Mouse (Mus musculus) bone marrow, adult 2 months (tissue): ENCODE data around the gene Nkain4.

Source experiments
- CTCF ChIP-seq: fragments of 200-500 bp; IDR thresholded peaks from 2 replicates; pipeline ENCODE4 v1.5.1; 2011; ENCODE audit warnings: low read length, control low read depth; ENCODE audit not compliant: control insufficient read depth, insufficient read depth
- POLR2A ChIP-seq: fragments of 200-500 bp; IDR thresholded peaks from 2 replicates; pipeline ENCODE4 v1.6.1; 2011; ENCODE audit warnings: low read depth, mild to moderate bottlenecking, control low read depth, low read length, borderline replicate concordance; ENCODE audit not compliant: control insufficient read depth

DNA sequence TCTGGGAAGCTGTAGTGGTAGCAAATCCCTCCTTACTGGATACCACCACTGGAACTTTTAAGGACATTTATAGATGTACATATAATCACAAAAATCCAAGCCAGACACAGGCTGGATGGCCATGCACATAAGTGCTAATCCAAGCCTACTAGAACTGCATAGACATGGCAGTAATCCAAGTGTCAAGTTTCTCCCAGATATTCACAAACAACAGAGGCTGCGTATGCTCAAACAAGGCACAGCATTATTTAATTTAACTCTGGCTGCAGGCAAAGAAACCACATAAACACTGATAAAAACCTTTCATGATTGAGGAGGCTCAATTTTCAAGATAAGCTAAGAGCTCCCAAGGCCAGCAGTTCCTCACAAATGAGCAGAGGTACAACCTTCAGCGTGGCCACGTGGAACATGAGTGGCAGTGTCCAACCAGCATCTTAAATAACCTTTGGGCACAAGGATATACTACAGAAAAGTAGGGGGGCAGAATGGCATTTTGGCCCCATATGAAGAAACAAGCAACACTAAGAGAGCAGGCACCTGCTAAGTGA, 38.5 kb downstream of the Nkain4 start:
- TF ChIP-seq POLR2A: no peak
- TF ChIP-seq CTCF: no peak
